Mouse (Mus musculus): ENCODE data around the gene P4hb. TPM values are rescaled to one million over a fixed set of nuclear protein-coding genes. Genes with fewer than 3 reads are reported as not detected.

The P4hb gene
- polyA plus RNA-seq, 1 experiment from 2014 or later = 648 TPM

DNA sequence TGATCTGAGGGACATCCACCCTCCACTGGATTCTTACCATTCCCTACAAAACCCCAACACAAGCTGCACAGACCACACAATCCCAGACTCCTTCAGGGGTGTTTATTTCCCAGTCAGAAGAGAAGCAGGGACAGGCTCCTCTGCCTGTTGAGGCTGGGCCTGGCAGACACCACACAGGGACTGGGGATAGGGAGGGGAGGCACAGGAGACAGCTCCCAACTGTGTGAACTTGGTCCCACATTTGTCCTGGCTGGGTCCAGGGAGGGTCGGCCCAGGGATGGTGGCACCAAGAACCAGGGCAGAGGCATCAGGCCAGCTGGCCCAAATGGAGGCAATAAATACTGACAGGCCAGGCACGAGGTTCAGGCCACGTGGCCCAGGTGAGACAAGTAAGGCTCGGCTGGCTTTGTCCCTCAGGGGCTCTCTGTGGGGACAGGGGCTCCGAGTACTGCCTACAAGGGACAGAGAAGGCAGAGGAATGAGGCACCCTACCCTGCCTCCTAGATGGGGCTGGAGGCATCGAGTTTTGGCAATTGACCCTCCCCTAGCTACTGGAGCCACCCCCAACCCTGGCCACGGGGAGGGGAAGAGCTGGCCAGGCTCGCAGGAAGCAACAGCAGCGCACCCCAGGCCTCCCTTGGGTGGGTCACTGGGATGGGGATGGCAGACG lies 5.1 kb upstream of the P4hb start:
- Histone ChIP-seq H3K4me3 (ENCODE audit: low read depth, low read length) (no peak overlapping the region), H3K27me3 (replicated peaks; ENCODE audit: control insufficient read depth, insufficient read depth, low read length) (no peaks in the 10 kb centered on the region), H3K9ac (ENCODE audit: low read depth, low read length) (no peak overlapping the region), H3K27ac (ENCODE audit: low read depth, low read length) (peak overlapping the region; percentile 20; the same call in 1 of the 2 replicates), H3K4me2 (no peak overlapping the region), H3K9me3 (ENCODE audit: control insufficient read depth, low read length) (no peaks in the 10 kb centered on the region), H3K36me3 (ENCODE audit: control insufficient read depth, insufficient read depth, low read length) (peaks cover 29% of the 10 kb centered on the region), H3K4me1 (replicated peaks; ENCODE audit: control insufficient read depth, insufficient read depth, low read length) (peaks cover 40% of the 10 kb centered on the region)
- 86% methylated on average over 10 of the region's 10 CpGs for WGBS
- DNase-seq (ENCODE audit: low spot score) (no peak), ATAC-seq (replicated peaks; ENCODE audit: low FRiP score) (no peak)

DNA sequence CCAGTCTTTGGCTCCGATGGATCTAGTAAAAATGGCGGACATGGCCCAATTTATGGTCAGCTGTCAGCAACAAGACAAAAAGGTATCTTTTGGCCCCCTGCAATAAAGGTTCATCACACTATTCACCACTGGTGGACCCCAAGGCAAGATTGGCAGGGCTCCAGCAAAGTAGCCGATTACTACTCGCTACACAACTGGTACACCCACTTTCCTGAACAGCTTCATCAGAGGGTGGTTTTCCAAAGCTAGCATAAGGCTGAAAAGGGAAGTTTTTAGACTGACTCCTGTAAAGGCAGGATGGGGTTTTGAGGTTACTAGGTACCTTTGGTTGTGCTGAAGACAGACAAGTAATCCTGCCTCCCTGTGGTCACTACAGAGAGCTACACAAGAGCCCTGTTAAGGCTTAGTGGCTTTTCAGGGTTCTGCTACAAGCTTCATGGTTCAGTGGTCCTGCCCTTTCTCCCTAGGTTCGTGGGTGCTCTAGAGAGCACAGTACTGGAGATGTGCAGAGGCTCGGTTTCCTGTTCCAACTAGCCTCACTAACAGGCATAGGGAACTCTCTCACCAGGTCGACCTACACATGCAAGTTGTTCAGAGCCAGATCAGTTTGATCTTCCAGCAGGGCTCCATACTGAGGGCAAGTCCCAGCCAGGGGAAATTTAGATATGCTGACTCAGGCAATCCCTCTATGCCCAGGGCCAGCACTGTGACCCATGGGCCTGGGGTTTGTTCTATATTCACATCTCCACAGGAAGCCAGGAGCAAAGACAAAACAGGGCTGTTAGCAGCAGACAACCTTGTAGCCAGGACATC lies 4.4 kb upstream of the P4hb start:
- H3K9ac ChIP-seq (ENCODE audit: low read depth, low read length) = no peak overlapping the region

GRCm38 (mm10) chr11:120576365-120576981 lies 3.4 kb upstream of the P4hb start:
- 80% methylated on average over 3 of the region's 3 CpGs for WGBS
- no peak for DNase-seq (ENCODE audit: low spot score)
- Histone ChIP-seq H3K4me1 (replicated peaks; ENCODE audit: control insufficient read depth, insufficient read depth, low read length) (peaks cover 34% of the 10 kb centered on the region), H3K27ac (ENCODE audit: low read depth, low read length) (peak overlapping the region; percentile 68), H3K9ac (ENCODE audit: low read depth, low read length) (no peak overlapping the region), H3K36me3 (ENCODE audit: control insufficient read depth, insufficient read depth, low read length) (peaks cover 30% of the 10 kb centered on the region), H3K4me3 (ENCODE audit: low read depth, low read length) (no peak overlapping the region), H3K4me2 (peak overlapping the region; percentile 2; the same call in 1 of the 2 replicates), H3K9me3 (ENCODE audit: control insufficient read depth, low read length) (no peaks in the 10 kb centered on the region), H3K27me3 (replicated peaks; ENCODE audit: control insufficient read depth, insufficient read depth, low read length) (no peaks in the 10 kb centered on the region)
- no peak for ATAC-seq (replicated peaks; ENCODE audit: low FRiP score)

More for the DNA sequence above, 4.4 kb upstream of the P4hb start:
- 83% methylated on average over 7 of the region's 7 CpGs for WGBS
- peak overlapping the region; percentile 68 for H3K27ac ChIP-seq (ENCODE audit: low read depth, low read length)
- H3K36me3 ChIP-seq (ENCODE audit: control insufficient read depth, insufficient read depth, low read length) = peaks cover 29% of the 10 kb centered on the region
- no peaks in the 10 kb centered on the region for H3K9me3 ChIP-seq (ENCODE audit: control insufficient read depth, low read length)
- H3K27me3 ChIP-seq (replicated peaks; ENCODE audit: control insufficient read depth, insufficient read depth, low read length) = no peaks in the 10 kb centered on the region
- H3K4me3 ChIP-seq (ENCODE audit: low read depth, low read length) = no peak overlapping the region
- ATAC-seq (replicated peaks; ENCODE audit: low FRiP score) (no peak), DNase-seq (ENCODE audit: low spot score) (no peak)
- H3K4me1 ChIP-seq (replicated peaks; ENCODE audit: control insufficient read depth, insufficient read depth, low read length) = peaks cover 38% of the 10 kb centered on the region
- H3K4me2 ChIP-seq = no peak overlapping the region

GRCm38 (mm10) chr11:120575940-120576339 lies 2.9 kb upstream of the P4hb start:
- no peak overlapping the region for H3K9ac ChIP-seq (ENCODE audit: low read depth, low read length)
- peaks cover 35% of the 10 kb centered on the region for H3K36me3 ChIP-seq (ENCODE audit: control insufficient read depth, insufficient read depth, low read length)
- no peak overlapping the region for H3K4me2 ChIP-seq
- ATAC-seq (replicated peaks; ENCODE audit: low FRiP score) (no peak), DNase-seq (ENCODE audit: low spot score) (no peak)
- H3K4me1 ChIP-seq (replicated peaks; ENCODE audit: control insufficient read depth, insufficient read depth, low read length) = peaks cover 39% of the 10 kb centered on the region
- peak overlapping the region; percentile 34; the same call in 1 of the 2 replicates for H3K27ac ChIP-seq (ENCODE audit: low read depth, low read length)
- H3K27me3 ChIP-seq (replicated peaks; ENCODE audit: control insufficient read depth, insufficient read depth, low read length) = no peaks in the 10 kb centered on the region
- no peaks in the 10 kb centered on the region for H3K9me3 ChIP-seq (ENCODE audit: control insufficient read depth, low read length)
- H3K4me3 ChIP-seq (ENCODE audit: low read depth, low read length) = no peak overlapping the region

DNA sequence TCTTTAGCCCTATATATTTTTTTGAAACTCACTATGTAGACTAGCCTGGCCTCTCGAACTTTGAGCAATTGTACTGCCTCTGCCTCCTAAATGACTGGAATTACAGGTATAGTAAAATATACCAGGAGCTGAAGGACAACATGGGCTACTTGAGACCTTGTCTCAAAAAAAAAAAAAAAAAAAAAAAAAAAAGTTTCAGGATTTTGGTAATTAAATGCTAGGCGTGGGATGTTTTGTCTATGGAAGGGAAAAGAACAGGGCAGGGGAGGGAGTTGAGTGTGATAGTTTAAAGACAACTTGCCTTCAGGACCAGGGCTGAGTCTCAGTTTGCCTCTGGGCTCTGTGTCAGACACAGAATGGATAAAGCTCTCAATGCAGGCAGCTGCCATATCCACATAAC lies 2.0 kb upstream of the P4hb start:
- Histone ChIP-seq H3K4me3 (ENCODE audit: low read depth, low read length) (peak overlapping the region; percentile 81; the same call in 1 of the 2 replicates), H3K9ac (ENCODE audit: low read depth, low read length) (no peak overlapping the region), H3K4me2 (no peak overlapping the region), H3K4me1 (replicated peaks; ENCODE audit: control insufficient read depth, insufficient read depth, low read length) (peaks cover 37% of the 10 kb centered on the region), H3K9me3 (ENCODE audit: control insufficient read depth, low read length) (no peaks in the 10 kb centered on the region), H3K27ac (ENCODE audit: low read depth, low read length) (no peak overlapping the region; the same call in 1 of the 2 replicates), H3K36me3 (ENCODE audit: control insufficient read depth, insufficient read depth, low read length) (peaks cover 43% of the 10 kb centered on the region), H3K27me3 (replicated peaks; ENCODE audit: control insufficient read depth, insufficient read depth, low read length) (no peaks in the 10 kb centered on the region)
- ATAC-seq (replicated peaks; ENCODE audit: low FRiP score) = no peak
- WGBS = 82% methylated on average over 2 of the region's 2 CpGs
- DNase-seq (ENCODE audit: low spot score) = no peak

DNA sequence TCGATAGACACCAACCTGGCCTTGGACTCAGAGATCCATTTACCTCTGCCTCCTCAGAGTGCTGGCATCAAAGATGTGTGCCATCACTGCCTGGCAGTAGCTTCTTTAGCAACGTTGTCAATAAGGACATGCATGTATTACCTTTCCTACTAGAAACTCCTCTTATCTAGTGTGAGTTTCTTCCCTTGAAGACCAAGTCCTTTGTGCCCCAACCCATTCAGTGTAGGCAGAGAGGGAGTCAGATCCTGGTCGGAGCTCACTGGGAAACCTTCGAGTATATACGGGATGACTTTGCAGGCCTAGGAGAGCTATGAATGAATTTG lies 1.2 kb upstream of the P4hb start:
- WGBS = 37% methylated on average over 5 of the region's 5 CpGs
- no peak for DNase-seq (ENCODE audit: low spot score)
- Histone ChIP-seq H3K9me3 (ENCODE audit: control insufficient read depth, low read length) (no peaks in the 10 kb centered on the region), H3K27me3 (replicated peaks; ENCODE audit: control insufficient read depth, insufficient read depth, low read length) (no peaks in the 10 kb centered on the region), H3K27ac (ENCODE audit: low read depth, low read length) (peak overlapping the region; percentile 85), H3K9ac (ENCODE audit: low read depth, low read length) (peak overlapping the region; percentile 97), H3K4me3 (ENCODE audit: low read depth, low read length) (peak overlapping the region; percentile 81), H3K4me2 (peak overlapping the region; percentile 93), H3K4me1 (replicated peaks; ENCODE audit: control insufficient read depth, insufficient read depth, low read length) (peaks cover 30% of the 10 kb centered on the region), H3K36me3 (ENCODE audit: control insufficient read depth, insufficient read depth, low read length) (peaks cover 40% of the 10 kb centered on the region)
- ATAC-seq (replicated peaks; ENCODE audit: low FRiP score) = no peak

GRCm38 (mm10) chr11:120573585-120574277 lies 678 bp upstream of the P4hb start:
- 0 out of 2 replicates have a peak, but pooled peaks have one; percentile 0 for ATAC-seq (replicated peaks; ENCODE audit: low FRiP score)
- no peaks in the 10 kb centered on the region for H3K27me3 ChIP-seq (replicated peaks; ENCODE audit: control insufficient read depth, insufficient read depth, low read length)
- 0% methylated on average over 23 of the region's 23 CpGs for WGBS
- DNase-seq (ENCODE audit: low spot score) = peak; percentile 56
- peaks cover 35% of the 10 kb centered on the region for H3K36me3 ChIP-seq (ENCODE audit: control insufficient read depth, insufficient read depth, low read length)
- peak overlapping the region; percentile 81 for H3K4me3 ChIP-seq (ENCODE audit: low read depth, low read length)
- peak overlapping the region; percentile 97 for H3K9ac ChIP-seq (ENCODE audit: low read depth, low read length)
- peak overlapping the region; percentile 93 for H3K4me2 ChIP-seq
- H3K27ac ChIP-seq (ENCODE audit: low read depth, low read length) = peak overlapping the region; percentile 85
- H3K4me1 ChIP-seq (replicated peaks; ENCODE audit: control insufficient read depth, insufficient read depth, low read length) = peaks cover 29% of the 10 kb centered on the region
- H3K9me3 ChIP-seq (ENCODE audit: control insufficient read depth, low read length) = no peaks in the 10 kb centered on the region

DNA sequence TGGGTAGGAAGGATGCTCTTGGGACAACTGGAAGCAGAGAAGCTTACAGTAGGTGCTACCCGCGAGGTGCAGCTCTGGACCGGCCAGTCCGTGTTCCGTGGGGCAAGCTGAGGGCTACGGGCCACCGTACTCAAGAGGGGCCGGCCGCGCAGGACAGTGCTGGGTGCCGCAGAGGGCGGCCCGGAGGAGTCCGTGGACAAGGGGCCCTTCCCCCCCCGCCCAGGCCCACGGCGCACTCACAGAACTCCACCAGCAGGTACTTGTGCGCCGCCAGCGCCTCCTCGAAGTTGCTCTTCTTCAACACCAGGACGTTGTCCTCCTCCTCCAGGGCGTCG lies 669 bp downstream of the P4hb start:
- under 1% methylated on average over 21 of the region's 24 CpGs for WGBS
- no peak for DNase-seq (ENCODE audit: low spot score)
- peaks cover 33% of the 10 kb centered on the region for H3K36me3 ChIP-seq (ENCODE audit: control insufficient read depth, insufficient read depth, low read length)

More for the DNA sequence above, 669 bp downstream of the P4hb start:
- H3K9ac ChIP-seq (ENCODE audit: low read depth, low read length) = peak overlapping the region; percentile 97
- H3K27me3 ChIP-seq (replicated peaks; ENCODE audit: control insufficient read depth, insufficient read depth, low read length) = no peaks in the 10 kb centered on the region
- H3K4me2 ChIP-seq = peak overlapping the region; percentile 93
- peak overlapping the region; percentile 85 for H3K27ac ChIP-seq (ENCODE audit: low read depth, low read length)
- peak overlapping the region; percentile 81 for H3K4me3 ChIP-seq (ENCODE audit: low read depth, low read length)
- H3K9me3 ChIP-seq (ENCODE audit: control insufficient read depth, low read length) = no peaks in the 10 kb centered on the region
- ATAC-seq (replicated peaks; ENCODE audit: low FRiP score) = peak; percentile 33
- H3K4me1 ChIP-seq (replicated peaks; ENCODE audit: control insufficient read depth, insufficient read depth, low read length) = peaks cover 29% of the 10 kb centered on the region
